Mouse (Mus musculus) T-helper 17 cell (primary cell): ENCODE results near the gene Sirt4.
"Not testable (repeated sequence)": the region's sequence is repeated elsewhere in the genome, so short reads cannot be mapped to it uniquely, and the experiment has no call there.

Source experiments
- in situ Hi-C, 2 experiments: fragments of 300-600 bp; cut with MboI, MseI; formaldehyde crosslinking; loops; 1 replicate in 1 of 2; 2 replicates in 1 of 2; pipeline ENCODE4 v1.15.1; 2025; ENCODE audit warnings: high pct_unique_total_duplicates in 2 of 2

Sirt4 gene

GRCm38 (mm10) chr5:115474174-115474828 lies 10.2 kb downstream of the Sirt4 start:
- in situ Hi-C loops: no loop called here

DNA sequence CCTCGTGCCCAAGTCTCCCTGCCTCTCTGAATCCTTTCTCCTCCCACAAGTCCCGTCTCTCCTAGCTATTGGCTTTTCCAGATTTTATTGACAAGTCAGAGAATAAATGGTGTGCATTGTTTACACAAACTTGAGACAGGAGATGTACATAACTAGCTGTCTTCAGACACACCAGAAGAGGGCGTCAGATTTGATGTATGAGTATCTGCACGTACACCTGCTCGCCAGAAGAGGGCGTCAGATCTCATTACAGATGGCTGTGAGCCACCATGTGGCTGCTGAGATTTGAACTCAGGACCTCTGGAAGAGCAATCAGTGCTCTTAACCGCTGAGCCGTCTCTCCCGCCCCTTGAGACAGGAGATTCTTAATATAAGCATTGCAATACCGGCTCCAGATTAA lies 11.3 kb downstream of the Sirt4 start:
- in situ Hi-C loops: no loop called here

- in situ Hi-C loops: no loop called here
Measured at GRCm38 (mm10) chr5:115470766-115471531, 13.6 kb downstream of the Sirt4 start.

DNA sequence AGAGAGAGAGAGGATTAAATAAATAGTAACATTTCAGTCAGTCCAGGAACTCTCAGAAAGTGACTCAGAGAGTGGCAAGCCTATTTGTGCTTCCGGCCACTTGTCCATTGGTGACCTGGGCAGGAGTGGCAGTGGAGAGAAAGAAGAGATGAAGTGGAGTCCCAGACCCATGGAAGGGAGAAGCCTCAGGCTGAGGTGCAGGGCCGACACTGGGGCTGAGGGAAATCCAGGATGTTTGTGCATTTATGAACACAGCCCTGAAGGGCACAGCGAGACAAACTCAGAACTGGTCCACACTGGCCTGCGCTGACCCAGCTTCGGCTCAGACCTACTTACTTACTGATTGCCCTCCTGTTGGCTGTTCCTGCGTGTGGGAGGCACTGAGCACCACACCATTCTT lies 14.7 kb downstream of the Sirt4 start:
- in situ Hi-C loops: no loop called here

DNA sequence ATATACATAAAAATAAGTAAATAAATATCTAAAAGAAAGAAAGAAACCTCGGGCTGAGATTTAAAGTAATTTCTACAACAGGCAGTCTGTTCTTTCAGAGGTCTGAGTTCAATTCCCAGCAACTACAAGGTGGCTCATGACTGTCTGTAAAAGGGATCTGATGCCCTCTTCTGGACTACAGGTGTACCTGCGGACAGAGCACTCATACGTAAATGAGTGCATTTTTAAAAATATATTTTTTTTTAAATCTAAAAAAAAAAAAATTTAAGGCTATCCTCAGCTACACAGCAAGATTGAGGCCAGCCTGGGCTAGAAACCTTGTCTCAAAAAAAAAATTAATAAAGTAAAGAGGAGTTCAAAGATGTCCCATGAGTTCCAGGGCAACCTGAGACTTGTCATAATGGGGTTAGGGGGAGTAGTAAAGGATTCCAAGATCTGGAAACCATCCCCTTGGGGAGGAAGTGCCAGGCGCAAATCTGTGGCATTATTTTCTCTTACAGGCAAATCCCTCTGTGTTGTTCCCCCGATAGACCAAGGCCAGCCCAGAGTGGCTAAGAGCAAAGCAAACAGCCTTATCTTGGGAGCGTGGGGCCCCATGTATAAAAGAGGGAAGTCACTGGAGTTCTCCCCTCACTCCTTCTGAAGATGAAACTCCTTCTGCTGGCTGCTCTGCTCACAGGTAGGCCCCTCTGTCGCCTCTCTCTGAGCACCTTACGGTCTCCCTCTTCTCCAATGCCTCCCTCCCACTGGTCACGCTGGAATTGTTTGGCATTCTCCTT lies 18.7 kb downstream of the Sirt4 start, which contains the start of gene Pla2g1b:
Gene Pla2g1b, plus strand, starts transcription at position 621 of the 779 bp plus-strand sequence.
- in situ Hi-C loops: no loop called here

GRCm38 (mm10) chr5:115464408-115465115 lies 20.0 kb downstream of the Sirt4 start:
- in situ Hi-C loops: no loop called here

DNA sequence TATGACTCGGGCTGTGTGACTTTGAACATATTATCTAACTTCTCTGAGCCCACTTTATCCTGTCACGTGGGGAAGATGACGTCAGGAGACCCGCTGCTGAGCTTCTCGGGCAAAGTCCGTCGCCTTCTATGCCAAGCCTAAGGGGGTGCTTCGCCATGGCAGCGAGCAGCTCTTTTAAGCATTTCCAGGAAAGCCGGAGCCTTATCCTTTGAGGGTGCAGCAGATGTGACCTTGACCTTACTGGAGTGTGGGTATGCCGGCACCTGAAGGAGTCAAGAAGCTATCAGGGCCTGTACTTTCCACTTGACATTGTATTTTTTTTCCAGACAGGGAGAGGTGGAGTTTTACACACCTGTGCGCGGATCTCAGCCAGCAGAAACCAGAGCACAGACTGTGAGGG lies 25.6 kb downstream of the Sirt4 start:
- in situ Hi-C loops: loop anchor here in 1 of 2 experiments (10.0 kb wide), 1 partner anchor 484 kb away; the partner anchor contains the start of gene Hnf1a

- in situ Hi-C loops: loop anchor here in 1 of 2 experiments (10.0 kb wide), 1 partner anchor 481 kb away; the partner anchor contains the start of gene Hnf1a
Measured at GRCm38 (mm10) chr5:115455838-115456237, 28.7 kb downstream of the Sirt4 start.

GRCm38 (mm10) chr5:115454422-115455090 lies 30.0 kb downstream of the Sirt4 start:
- in situ Hi-C loops: loop anchor here in 1 of 2 experiments (5.0 to 10.0 kb wide), 2 partner anchors 97 to 480 kb away; partner anchors contain the start of gene Hnf1a

GRCm38 (mm10) chr5:115450410-115451317 lies 33.9 kb downstream of the Sirt4 start:
- in situ Hi-C loops: loop anchor here in 1 of 2 experiments (5.0 to 10.0 kb wide), 2 partner anchors 93 to 476 kb away; partner anchors contain the start of gene Hnf1a

- in situ Hi-C loops: no loop called here
Measured at GRCm38 (mm10) chr5:115449247-115449646, 35.3 kb downstream of the Sirt4 start.

- in situ Hi-C loops: no loop called here
Measured at GRCm38 (mm10) chr5:115447108-115447507, 37.4 kb downstream of the Sirt4 start.

GRCm38 (mm10) chr5:115444130-115444529 lies 40.4 kb downstream of the Sirt4 start:
- in situ Hi-C loops: no loop called here

DNA sequence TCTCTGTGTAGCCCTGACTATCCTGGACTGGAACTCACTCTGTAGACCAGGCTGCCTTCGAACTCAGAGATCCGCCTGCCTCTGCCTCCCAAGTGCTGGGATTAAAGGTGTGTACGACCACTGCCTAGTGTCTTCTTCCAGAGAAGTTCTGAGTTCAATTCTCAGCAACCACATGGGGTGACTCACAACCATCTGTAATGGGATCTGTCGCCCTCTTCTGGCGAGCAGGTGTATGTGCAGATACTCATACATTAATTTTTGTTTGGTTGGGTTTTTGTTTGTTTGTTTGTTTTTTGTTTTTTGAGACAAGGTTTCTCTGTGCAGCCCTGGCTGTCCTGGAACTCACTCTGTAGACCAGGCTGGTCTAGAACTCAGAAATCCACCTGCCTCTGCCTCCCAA lies 41.9 kb downstream of the Sirt4 start:
- in situ Hi-C loops: not testable (repeated sequence)

GRCm38 (mm10) chr5:115441205-115441849 lies 43.2 kb downstream of the Sirt4 start:
- in situ Hi-C loops: no loop called here

DNA sequence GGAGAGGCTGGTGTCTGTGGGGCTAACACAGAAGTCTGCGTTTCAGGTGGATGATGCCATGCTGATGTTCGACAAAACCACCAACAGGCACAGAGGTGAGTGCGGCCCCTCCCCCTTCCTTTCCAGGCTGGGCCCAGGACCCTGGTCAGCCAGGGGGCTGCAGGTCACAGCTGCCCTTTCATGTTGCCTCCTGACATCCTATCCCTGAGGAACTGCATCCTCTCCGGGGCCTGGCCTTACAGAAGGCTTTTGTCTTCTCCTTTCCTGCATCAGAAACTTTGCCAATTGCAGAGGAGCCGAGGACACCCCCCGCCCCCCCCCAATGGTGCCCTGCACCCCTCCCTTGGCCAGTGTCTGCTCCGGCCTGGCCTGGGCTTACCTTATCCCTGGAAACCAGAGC lies 45.9 kb downstream of the Sirt4 start:
- in situ Hi-C loops: loop anchor here in 1 of 2 experiments (10.0 kb wide), 2 partner anchors 84 to 474 kb away; no protein-coding TSS in a partner anchor

GRCm38 (mm10) chr5:115437945-115438315 lies 46.6 kb downstream of the Sirt4 start:
- in situ Hi-C loops: loop anchor here in 1 of 2 experiments (10.0 kb wide), 2 partner anchors 83 to 473 kb away; no protein-coding TSS in a partner anchor

DNA sequence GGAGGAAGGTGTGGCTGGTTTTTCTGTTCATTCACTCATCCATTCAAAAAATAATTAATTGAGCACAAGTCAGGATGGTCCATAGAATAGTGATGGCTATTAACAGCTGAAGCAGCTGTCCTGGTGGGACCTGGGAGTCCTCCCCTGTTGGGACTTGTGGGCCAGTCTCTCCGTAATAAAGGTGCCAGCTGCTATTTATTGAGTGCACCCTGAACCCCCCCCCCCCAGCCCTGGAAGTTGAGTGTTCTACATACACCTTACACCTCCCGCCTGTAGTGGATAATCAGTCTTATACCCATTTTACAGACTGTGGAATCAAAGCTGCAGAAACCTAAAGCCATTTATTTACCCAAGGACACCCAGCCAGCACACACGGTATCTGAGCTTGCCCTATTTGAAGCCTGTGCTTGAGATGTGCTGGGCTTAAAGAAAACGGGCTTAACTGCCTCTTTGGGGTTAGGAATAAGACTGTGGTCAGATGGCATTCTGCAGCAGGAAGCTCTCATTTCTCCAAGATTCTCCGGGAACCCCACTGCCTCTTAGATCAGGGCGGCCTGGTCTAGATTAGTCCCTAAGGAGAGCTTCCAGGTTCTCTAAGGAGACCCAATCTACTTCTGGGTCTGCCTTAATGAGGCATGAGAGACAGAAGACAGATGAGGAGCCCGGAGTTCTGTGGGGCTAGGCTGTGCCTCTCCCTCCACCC lies 47.1 kb downstream of the Sirt4 start:
- in situ Hi-C loops: loop anchor here in 1 of 2 experiments (10.0 kb wide), 2 partner anchors 83 to 473 kb away; no protein-coding TSS in a partner anchor
